Mouse (Mus musculus) olfactory bulb, adult 2 months (tissue): Measurements from ENCODE around the gene Trio. TPM values are rescaled to one million over a fixed set of nuclear protein-coding genes. Genes with fewer than 3 reads are reported as not detected.

Source experiments
- H3K27ac ChIP-seq: fragments of 200-500 bp; 2 replicates; pipeline ENCODE4 v1.5.1; 2012; ENCODE audit warnings: low read depth, low read length; ENCODE audit not compliant: insufficient read depth
- H3K4me1 ChIP-seq: fragments of 200-500 bp; 2 replicates; pipeline ENCODE4 v1.6.1; 2012; ENCODE audit warnings: low read length; ENCODE audit not compliant: control insufficient read depth, insufficient read depth
- H3K4me3 ChIP-seq: fragments of 200-500 bp; 2 replicates; pipeline ENCODE4 v1.5.1; 2012; ENCODE audit warnings: mild to moderate bottlenecking, low read depth, low read length, moderate library complexity; ENCODE audit not compliant: insufficient read depth
- CTCF ChIP-seq: fragments of 200-500 bp; IDR thresholded peaks from 2 replicates; pipeline ENCODE4 v1.5.1; 2012; ENCODE audit warnings: low read depth, mild to moderate bottlenecking, low read length, moderate library complexity; ENCODE audit not compliant: insufficient read depth
- POLR2A ChIP-seq: fragments of 200-500 bp; IDR thresholded peaks from 2 replicates; pipeline ENCODE4 v1.6.1; 2012; ENCODE audit warnings: mild to moderate bottlenecking, low read depth, low read length, moderate library complexity; ENCODE audit not compliant: insufficient read depth
- WGBS: fragments of 180-500 bp; shearing (Covaris S2); methylation state at CpG from one replicate; pipeline ENCODE4 v1.1.7; 2018; 5-methylcytosine and 5-hydroxymethylcytosine counted together
- polyA plus RNA-seq: library from polyadenylated mRNA; stranded (reverse); fragments of >200 nt; gene quantifications from 2 replicates; pipeline ENCODE4 v1.2.4, GENCODE M21; 2012; ENCODE audit warnings: low replicate concordance; ENCODE audit not compliant: missing spikeins, insufficient read depth, insufficient read length

Gene Trio
- polyA plus RNA-seq, 1 experiment: 76.4 TPM

GRCm38 (mm10) chr15:27779827-27780226 is 245.8 kb downstream of the Trio start:
- Histone ChIP-seq H3K4me1 (peaks cover 59% of the 10 kb centered on the region), H3K27ac (peak overlapping the region; percentile 23; the same call in 1 of the 2 replicates)
- WGBS: 20% methylated on average over 10 of the region's 10 CpGs

GRCm38 (mm10) chr15:27779398-27779797 is 246.2 kb downstream of the Trio start:
- Histone ChIP-seq H3K4me1 (peaks cover 61% of the 10 kb centered on the region), H3K27ac (0 out of 2 replicates have a peak overlapping the region, but pooled peaks have one; percentile 16), H3K4me3 (no peak overlapping the region)
- WGBS: 33% methylated on average over 11 of the region's 11 CpGs
- TF ChIP-seq POLR2A (no peak), CTCF (no peak)

More at GRCm38 (mm10) chr15:27779827-27780226, 245.8 kb downstream of the Trio start:
- no peak for TF ChIP-seq POLR2A
- TF ChIP-seq CTCF: no peak
- no peak overlapping the region for H3K4me3 ChIP-seq

GRCm38 (mm10) chr15:27778256-27778655 is 247.4 kb downstream of the Trio start:
- peak overlapping the region; percentile 20; the same call in 1 of the 2 replicates for H3K27ac ChIP-seq
- WGBS: 33% methylated on average over 3 of the region's 3 CpGs
- peaks cover 52% of the 10 kb centered on the region for H3K4me1 ChIP-seq
- no peak overlapping the region for H3K4me3 ChIP-seq
- TF ChIP-seq CTCF: no peak
- no peak for TF ChIP-seq POLR2A

- H3K4me3 ChIP-seq: no peak overlapping the region
- TF ChIP-seq CTCF: no peak
- TF ChIP-seq POLR2A: no peak
- 29% methylated on average over 11 of the region's 11 CpGs for WGBS
- peaks cover 51% of the 10 kb centered on the region for H3K4me1 ChIP-seq
- H3K27ac ChIP-seq: no peak overlapping the region
Observed at GRCm38 (mm10) chr15:27777455-27778190, 248.0 kb downstream of the Trio start.

- WGBS: 72% methylated on average over 7 of the region's 7 CpGs
- Histone ChIP-seq H3K4me1 (peaks cover 47% of the 10 kb centered on the region), H3K27ac (no peak overlapping the region), H3K4me3 (no peak overlapping the region)
- no peak for TF ChIP-seq POLR2A
- TF ChIP-seq CTCF: no peak
Observed at GRCm38 (mm10) chr15:27774481-27774880, 251.2 kb downstream of the Trio start.

- H3K27ac ChIP-seq: no peak overlapping the region
- 73% methylated on average over 7 of the region's 7 CpGs for WGBS
- TF ChIP-seq CTCF: no peak
- no peak for TF ChIP-seq POLR2A
- H3K4me1 ChIP-seq: peaks cover 42% of the 10 kb centered on the region
- H3K4me3 ChIP-seq: no peak overlapping the region
Observed at GRCm38 (mm10) chr15:27772125-27772627, 253.5 kb downstream of the Trio start.

- peaks cover 38% of the 10 kb centered on the region for H3K4me1 ChIP-seq
- H3K27ac ChIP-seq: no peak overlapping the region
- H3K4me3 ChIP-seq: no peak overlapping the region
- TF ChIP-seq POLR2A (no peak), CTCF (no peak)
- 73% methylated on average over 7 of the region's 7 CpGs for WGBS
Observed at GRCm38 (mm10) chr15:27771581-27771980, 254.1 kb downstream of the Trio start.

- Histone ChIP-seq H3K4me3 (no peak overlapping the region), H3K4me1 (peaks cover 40% of the 10 kb centered on the region), H3K27ac (no peak overlapping the region)
- 23% methylated on average over 12 of the region's 12 CpGs for WGBS
- no peak for TF ChIP-seq POLR2A
- TF ChIP-seq CTCF: no peak
Observed at GRCm38 (mm10) chr15:27770513-27771196, 255.0 kb downstream of the Trio start.

- 30% methylated on average over 3 of the region's 3 CpGs for WGBS
- Histone ChIP-seq H3K4me1 (peaks cover 21% of the 10 kb centered on the region), H3K27ac (peak overlapping the region; percentile 81), H3K4me3 (no peak overlapping the region)
- TF ChIP-seq POLR2A: no peak
- TF ChIP-seq CTCF: no peak
Observed at GRCm38 (mm10) chr15:27761416-27761815, 264.2 kb downstream of the Trio start.
